Mouse (Mus musculus) T-cell, adult 2 months (primary cell): ENCODE measurements at regions not wholly inside any gene's neighbourhood (a gene's known extent, or its start where the extent isn't known, plus 50 kb on each side); places are given as distances from the start of the nearest gene placed in this dataset.
"Not testable (repeated sequence)": the region's sequence is repeated elsewhere in the genome, so short reads cannot be mapped to it uniquely, and the experiment has no call there.

Experiments
- DNase-seq: peaks from one replicate; pipeline ENCODE4 v3.0.0; 2022; ENCODE audit warnings: low spot score

DNA sequence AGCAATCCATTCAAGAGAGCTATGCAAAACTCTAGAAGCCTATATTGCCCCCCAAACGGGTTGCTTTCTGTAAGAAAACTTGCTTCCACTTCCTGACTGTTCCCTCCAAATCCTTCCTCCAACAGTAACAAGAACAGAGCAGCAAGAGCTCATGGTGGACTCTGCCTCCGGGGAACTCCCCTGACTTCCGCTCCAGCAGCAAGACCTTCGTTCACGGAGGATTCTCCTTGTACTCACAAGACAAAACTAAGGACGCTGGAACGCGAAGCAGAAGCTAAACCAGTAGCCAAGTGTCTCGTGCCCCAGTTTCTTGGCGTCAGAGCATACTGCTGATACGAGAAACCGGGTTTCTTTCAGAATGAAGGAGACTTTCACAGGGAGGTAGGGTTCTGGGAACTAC, 50.7 kb downstream of the H2al2a start:
- no peak for DNase-seq

DNA sequence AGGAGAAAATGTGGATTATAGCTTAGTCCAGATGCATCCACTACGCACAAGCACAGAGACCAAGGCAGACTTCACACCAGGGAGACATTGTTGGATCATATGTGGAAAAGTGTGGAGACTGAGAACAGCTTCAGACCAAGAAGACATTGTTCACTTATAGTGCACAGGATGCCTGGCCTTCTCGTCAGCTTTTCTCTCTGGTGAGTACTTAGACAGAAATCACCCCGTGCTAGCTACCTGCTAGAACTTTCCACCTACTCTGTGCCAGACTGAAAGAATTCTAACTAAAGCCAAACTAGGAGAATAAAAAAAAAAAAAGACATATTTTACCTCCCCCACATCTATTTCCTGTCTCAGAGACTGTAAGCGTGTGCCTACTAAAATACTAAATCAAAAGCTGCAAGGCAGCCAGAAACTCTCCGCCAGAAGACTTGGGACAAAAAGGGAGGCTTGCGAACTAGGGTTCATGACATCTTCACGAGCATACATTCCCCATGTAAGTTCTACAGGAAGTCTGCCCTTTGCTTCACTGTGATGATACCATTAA, 51.3 kb downstream of the H2al2a start:
- DNase-seq: no peak

DNA sequence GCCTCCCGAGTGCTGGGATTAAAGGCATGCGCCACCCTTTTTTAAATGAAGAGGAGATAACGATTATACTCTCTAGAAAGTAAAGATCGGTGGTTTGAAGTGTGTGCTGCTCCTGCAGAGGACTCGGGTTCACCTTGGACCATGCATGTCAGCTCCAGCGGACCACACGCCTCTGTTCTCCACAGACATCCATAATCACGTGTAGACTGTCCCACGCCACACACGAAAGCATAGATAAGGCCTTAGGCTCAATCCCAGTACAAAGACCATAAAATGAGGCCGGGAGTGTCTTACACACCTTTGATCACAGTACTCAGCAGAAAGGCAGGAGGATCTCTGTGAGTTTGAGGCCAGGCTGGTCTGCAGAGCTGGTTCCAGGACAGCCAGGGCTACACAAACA, 53.3 kb downstream of the H2al2a start:
- no peak for DNase-seq

DNA sequence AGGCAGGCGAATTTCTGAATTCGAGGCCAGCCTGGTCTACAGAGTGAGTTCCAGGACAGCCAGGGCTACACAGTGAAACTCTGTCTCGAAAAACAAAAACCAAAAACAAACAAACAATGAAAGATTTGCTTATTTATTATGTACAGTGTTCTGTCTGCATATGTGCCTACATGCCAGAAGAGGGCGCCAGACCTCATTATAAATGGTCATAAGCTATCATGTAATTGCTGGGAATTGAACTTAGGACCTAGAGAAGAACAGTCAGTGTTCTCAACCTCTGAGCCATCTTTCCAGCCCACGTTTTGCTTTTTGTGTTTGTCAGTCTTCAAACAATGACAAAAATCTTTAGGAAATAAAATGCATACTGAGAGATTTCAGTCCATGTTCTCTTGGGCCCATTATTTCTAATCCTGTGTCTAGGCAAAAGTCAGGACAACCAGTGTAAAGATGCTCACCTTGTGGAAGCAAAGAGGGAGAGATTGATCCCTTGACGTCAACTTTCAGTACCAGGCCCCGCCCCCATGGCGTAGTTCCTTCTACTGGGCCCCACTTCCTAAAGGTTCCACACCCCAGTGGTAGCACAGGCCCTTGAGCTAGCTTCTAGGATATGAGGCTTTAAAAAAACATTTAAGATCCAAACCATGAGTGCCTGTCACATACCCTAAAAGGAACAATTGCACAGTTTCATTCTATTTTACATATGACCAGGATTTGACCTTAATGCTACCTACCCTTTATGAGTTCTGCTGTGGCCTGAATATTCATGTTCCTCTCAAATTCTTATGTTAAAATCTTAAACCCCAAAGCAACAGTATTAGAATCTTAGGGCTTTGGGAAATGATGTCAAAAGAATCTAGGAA, 54.0 kb downstream of the H2al2a start:
- DNase-seq: no peak

DNA sequence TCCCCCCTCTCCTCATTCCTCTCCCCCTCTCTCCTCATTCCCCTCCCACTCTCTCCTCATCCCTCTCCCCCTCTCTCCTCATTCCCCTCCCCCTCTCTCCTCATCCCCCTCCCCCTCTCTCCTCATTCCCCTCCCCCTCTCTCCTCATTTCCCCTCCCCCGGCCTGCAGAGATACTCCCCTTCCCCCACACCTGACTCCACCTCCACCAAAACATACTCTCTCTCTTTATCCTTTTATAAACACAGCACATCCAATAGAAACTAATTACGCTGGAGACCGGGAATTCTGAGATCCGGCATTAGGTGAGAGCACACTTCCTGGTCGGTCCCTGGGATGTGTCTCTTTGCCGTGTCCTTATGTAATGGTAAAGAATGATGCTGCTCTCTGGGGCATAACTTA, 54.8 kb downstream of the H2al2a start:
- DNase-seq: no peak

DNA sequence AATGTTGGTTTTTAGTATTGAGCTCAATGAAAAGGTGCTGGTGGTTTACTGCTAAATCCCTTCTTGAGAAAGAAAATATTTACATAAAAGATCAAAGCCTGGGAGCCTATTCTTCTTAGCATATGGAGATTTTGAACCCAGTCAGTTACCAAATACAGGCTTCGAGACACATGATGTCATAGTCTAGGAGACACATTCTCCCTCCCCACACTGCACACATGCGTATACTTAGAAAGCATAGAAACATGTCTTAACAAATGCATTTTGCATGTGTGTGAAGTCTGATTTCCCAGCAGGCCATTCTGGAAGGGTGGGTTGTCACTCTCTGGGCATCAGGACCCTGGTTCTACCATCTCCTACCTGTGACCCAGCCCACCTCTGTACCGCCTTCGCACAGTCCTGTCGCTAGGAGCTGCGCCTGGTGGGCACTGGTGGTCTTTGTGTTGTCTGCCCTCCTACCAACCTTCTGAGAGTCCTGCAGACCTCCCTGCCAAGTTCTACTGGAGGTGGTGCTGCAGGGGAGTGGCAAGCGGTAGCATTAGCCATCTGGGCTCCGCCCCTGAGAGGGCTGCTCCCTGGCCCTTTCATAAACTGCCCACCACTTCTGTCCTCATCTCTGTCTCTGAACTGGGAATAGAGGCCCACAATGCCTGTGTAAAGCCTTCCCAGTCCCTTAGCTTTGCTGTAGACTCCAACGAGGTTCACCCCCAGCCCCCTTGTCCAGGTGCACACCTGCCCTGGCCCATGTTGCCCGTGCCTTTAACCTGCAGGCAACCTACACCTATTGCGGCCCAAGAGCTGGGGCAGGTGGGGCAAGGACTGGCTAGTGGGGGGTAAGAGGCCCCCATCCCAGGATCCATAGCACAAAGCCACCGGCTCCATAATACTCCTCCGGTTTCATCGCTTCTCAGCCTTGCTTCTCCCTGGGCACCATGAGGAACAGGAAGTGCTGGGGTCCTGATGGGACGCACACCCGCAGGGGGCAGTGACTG, 56.6 kb downstream of the H2al2a start:
- DNase-seq: not testable (repeated sequence)

DNA sequence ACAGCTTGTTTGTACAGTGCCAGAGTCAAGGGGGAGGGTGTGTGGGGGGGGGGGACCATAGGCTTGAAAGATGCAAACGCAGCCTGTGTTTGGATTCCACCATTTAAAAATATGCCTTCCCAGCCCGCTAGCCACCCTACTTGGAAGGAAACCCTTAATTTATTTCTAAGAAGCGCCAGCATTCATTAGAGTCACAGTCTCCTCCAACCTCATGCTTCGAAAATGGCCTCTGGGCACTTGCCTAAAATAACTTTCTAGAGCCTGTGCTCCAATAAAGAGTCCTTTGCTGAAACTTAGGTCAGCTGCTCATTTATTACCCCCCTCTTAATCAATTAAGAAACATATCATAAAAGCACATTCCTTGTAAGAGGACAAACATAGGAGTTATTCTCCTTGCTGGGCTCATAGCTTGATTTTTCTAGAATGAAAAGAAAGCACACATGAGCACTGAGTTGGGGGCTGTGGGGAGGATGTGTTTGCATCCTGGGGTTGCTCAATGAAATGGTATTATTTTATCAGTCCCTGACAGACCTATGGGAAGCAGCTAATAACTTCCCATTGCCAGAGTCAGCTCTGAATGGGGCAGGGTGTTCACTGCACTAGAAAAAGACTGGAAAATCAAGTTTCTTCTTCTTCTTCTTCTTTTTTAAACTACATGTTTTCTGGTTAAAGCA, 57.4 kb downstream of the H2al2a start:
- DNase-seq: no peak

DNA sequence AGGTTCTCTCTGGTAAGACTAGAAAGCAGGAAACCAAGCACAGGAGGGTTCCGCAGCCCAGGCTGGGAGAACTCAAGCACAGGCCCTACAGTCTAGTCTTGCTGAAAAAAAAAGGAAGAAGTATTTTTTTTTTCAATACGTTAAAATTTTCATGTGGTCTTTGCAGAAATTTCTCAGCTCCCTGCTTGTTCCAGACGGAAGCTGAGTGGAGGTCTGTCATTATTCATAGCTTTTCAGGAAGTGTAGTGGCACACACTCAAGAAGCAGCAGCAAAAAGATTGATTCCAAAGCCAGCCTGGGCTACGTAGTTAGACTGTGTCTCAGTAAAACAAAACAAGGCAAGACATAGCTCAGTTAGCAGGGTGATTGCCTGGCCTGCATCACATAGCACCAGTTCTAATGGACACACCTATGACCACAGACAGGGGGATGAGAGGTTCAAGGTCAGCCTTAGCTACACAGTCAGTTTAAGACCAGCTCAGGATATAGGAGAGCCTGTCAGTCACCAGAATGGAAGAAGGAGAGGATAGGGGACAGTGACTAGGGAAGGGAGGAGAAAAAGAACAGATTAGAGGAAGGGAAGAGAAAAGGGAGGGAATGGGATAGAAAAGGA, 60.1 kb downstream of the H2al2a start:
- DNase-seq: no peak

DNA sequence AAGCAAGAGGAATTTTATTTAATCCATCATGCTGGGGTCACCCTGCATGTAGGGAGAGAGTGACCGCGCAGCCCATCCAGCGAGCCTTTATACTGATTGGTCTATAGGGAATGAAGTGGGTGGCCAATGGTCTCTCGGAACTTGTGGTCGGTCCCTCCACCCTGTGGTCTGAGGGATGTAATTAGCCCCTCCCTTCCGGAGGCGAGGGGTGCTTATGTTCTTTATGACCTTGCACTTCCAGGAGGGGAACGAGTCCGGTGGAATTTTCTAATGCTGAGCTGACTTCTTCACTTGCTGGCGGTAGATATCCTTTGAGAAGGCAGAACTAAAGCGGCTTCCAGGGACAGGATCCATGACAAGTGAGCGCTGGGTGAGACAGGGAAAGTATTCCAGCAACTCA, 60.8 kb downstream of the H2al2a start:
- no peak for DNase-seq

DNA sequence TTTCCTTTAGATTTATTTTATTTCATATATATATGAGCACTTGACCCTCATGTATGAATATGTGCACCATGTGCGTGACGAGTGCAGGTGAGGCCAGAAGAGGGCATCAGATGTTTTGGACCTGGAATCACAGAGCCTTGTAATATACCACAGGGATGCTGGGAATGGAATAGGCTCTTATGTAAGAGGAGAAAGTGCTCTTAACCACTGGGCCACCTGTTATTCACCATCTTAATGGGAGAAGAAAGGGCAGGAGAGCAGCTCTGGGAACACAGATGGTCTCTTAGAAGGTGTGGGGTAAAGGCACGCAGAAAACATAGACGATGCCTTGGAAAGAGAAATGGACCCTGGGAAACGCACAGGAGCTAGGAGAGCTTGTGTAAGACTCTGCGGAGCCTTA, 61.3 kb downstream of the H2al2a start:
- DNase-seq: no peak

DNA sequence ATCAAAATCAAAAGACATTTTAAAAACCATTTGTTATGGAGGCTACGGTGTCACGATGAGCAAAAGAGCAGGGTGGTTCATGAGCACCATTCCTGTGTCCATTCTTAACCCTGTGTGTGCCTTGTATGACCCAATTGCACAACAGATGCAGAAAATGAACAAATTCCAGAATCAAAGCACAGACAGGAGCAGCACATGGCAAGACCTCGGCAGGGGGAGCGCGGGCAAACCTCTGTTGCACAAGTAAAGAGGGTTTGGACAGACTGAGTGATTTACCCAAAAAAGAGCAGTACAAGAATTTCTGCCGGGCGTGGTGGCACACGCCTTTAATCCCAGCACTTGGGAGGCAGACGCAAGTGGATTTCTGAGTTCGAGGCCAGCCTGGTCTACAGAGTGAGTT, 62.1 kb downstream of the H2al2a start:
- no peak for DNase-seq

DNA sequence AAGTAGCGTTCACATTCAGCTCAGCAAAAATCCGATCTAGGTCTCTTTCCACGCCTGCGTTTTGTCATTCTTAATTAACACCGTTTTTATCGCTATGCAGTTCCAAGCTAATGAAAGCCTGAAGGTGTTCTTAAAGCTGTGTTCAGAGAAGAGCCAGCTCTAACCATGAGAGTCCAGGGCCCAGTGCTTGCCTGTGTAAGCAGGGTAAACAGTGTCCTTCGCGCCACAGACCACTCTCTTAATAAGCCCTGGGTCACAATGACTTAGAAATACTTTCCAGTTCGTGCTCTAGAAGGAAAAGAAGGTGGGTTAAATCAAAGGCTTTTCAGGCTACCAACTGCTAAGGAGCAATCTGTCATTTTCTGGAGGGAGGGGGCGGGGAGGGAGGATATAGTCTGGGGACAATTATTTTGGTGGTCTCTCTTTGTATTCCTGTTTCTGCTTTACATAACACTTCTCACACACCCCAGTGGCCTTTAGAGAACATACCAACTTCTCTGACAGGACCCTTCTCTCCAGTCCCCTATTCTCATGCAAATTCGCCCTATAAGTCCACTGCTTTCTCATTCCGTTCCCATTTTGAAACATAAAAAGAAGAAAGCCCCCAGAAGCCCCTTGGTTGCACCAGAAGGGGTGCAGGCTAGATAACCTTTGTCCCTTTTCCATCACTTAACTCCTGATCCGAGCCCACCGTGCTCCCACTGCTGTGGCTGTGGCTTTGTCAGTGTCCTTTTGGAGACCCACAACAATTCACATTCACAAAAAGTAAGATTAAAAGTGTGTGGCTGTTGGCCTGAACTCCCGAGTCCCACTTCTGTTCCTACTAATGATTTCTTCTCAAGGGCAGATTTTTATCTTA, 63.6 kb downstream of the H2al2a start:
- DNase-seq: no peak

DNA sequence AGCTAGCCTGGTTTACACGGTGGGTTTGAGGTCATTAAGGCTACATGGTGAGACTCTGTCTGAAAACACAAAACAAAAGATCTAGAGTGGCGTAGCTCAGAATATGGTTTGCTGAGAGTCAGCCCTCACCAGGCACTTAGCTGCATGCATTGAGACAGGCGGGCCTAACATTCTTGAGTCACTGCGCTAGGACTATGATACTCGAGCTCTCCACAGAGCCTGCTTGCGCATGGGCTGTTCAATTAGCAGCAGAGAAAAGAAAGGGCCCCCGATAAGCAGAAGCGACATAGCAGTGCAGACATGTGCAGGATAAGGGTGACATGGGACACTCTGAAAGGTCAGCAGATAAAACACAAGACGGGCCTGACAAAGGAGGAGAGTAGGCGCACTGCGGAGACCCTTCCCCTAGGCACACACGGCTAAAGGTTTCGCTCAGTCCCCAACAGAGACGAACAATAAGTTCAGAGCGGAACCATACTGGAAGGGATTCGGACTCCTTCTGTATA, 64.3 kb downstream of the H2al2a start:
- DNase-seq: no peak

DNA sequence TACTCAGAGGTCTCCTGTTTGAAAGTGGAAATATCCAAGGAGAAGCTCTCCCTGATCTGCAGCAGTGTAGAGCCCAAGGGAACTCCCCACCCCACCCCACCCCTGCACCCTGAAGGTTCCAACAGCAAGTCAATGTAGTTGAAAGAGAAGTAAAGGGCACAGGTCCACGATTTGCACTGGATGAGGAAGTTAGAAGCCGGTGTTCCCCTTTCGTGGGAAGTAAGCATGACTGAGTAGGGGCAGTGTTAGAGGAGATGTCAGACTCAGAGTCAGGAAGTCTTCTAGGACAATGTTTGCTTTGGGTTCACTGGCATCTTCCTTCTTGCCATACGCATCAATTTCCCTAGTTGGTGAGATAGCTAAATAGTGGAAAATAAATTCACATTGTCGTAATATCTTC, 64.9 kb downstream of the H2al2a start:
- DNase-seq: no peak

DNA sequence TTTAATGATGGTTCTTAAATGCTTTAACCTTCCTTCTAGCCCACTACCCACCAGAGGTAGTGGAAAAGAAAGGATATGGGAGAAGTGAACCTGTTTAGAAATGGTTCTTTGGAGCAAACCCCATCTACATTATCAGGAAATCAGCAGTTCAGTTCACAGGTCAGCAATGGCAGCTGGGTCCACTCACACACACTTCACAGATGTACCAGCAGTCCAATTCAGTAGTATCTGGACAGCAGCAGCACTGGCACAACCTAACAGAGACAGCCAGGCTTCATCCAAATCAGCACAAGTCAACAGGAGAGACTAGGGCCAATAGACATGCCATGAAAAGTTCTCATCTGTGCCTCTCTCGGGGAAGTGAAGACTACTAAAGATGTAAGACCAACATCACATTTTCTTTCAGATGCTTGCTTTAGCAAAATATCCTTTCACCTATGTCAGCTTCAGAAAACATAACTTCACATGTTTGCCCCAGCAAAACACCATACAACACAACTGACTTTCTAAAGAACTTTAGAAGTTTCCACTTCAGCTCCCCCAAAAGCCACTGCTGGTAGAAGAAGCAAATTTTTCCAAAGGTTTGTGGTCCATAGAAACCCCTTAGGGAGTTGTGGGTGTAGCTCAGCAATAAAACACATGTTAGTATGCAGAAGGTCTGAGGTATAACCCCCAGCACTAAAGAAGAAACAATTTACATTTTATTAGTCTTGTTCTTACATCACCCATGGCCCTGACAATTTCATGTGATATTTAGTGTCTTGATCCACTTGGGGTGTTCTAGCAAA, 77.7 kb downstream of the H2al2a start:
- no peak for DNase-seq

DNA sequence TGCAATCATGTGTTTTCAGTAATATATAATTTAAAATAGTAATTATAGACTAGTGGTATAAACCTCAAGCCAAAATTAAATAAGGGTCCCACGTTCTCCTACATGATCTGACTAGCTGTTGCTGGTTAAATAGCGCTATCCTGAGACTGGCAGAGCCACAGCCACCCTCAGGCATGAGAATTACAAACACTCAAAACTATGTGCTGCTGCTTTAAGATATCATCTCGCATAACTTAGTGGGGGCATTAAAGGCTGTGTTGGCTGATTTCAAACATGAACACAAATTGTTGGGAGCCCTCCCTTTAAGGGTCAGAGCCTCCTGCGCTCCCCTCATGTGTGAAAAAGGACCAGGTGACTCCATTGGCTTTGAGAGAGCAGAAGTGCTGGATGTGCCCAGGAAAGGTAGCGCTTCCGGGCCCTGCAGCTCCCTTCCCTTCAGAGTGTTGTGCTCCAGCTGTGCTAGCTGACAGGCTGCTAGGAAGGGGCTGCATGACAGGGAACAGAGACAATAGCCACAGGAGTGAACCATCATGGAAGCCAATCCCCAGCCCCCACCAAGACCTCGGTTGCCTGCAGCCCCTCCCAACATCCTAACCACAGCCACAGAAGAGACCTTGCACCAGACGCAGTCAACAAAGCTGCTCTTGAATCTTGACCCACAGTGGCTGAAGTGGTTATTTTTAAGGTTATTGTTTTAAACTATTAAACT, 79.4 kb downstream of the H2al2a start:
- DNase-seq: no peak

DNA sequence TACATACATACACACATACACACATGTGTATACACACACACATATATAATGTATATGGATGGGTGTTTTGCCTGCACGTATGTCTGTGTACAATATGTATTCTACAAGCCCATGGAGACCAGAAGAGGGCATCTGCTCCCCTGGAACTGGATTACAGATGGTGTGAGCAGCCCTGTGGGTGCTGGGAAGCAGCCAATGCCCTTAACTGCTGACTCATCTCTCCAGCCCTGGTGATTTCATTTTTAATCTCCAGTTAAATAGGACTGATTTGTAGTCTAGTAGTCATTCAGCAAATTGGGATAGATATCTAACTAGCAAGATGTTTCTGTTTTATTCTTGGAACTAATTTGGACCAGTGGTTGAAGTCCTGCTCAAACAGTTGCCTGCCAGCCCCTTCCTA, 94.1 kb downstream of the H2al2a start:
- DNase-seq: no peak

DNA sequence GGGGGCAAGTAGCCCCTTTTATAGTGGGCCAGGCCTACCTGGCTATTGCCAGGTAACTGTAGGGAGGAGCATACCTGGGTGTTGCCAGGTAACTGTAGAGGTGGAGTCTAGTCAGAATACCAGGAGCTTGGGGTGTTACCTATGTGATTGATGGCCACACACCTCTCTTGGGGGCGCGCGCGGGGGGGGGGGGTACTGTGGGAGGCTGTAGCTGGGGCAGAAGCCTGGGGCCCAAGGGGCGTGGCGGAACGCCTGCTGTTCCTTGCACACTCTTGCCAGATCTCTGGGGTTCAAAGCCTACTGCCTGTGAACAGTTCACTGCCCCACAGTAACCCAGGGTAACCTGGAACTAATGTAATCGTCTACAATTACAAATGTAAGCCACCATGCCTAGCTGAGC, 96.6 kb downstream of the H2al2a start:
- DNase-seq: no peak

DNA sequence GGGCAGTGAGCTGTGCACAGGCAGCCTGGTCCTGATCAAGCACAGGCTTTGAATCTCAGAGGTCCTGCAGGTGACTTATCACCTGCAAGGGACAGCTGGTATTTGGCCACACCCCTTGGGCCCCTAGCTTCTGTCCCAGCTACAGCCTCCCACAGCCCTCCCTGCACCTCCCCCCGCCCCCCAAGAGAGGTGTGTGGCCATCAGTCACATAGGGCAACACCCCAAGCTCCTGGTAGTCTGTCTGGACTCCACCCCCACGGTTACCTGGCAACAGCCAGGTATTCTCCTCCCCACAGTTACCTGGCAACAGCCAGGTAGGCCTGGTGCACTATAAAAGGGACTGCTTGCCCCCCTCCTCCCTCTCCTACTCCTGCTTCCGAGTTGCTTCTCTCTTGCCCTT, 98.0 kb downstream of the H2al2a start:
- no peak for DNase-seq
